Mouse (Mus musculus): ENCODE data around the gene Tsacc. TPM values are rescaled to one million over a fixed set of nuclear protein-coding genes. Genes with fewer than 3 reads are reported as not detected.
"Not testable (repeated sequence)": the region's sequence is repeated elsewhere in the genome, so short reads cannot be mapped to it uniquely, and the experiment has no call there.

The Tsacc gene
- polyA plus RNA-seq, 1 experiment from 2014 or later, result 17.7 TPM

DNA sequence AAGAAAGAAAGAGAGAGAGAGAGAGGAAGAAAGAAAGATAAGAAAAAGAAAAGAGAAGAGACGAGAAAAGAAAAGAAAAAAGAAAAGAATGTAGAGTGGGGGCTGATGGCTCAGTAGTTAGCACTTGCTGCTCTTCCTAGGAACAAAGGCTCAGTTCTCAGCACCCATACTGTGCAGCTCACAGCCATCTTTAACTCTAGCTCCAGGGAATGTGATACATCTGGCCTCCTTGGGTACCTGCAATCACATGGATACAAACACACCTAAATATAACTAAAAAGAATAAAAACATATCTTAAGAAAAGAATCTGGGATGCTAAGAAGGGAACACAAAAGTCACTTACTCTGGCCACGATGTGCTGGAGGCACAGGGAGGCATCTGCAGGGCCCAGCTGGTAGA is 20.7 kb downstream of the Tsacc start:
- no peak overlapping the region for H3K4me3 ChIP-seq (ENCODE audit: low read depth, low read length)
- 76% methylated on average over 2 of the region's 2 CpGs for WGBS
- no peak overlapping the region for H3K9ac ChIP-seq (ENCODE audit: low read depth, low read length)
- no peaks in the 10 kb centered on the region for H3K4me1 ChIP-seq (replicated peaks; ENCODE audit: control insufficient read depth, insufficient read depth, low read length)
- no peak for ATAC-seq (replicated peaks; ENCODE audit: low FRiP score)
- H3K4me2 ChIP-seq, result no peak overlapping the region
- H3K9me3 ChIP-seq (ENCODE audit: control insufficient read depth, low read length), result no peaks in the 10 kb centered on the region
- H3K36me3 ChIP-seq (ENCODE audit: control insufficient read depth, insufficient read depth, low read length), result no peaks in the 10 kb centered on the region
- no peaks in the 10 kb centered on the region for H3K27me3 ChIP-seq (replicated peaks; ENCODE audit: control insufficient read depth, insufficient read depth, low read length)
- H3K27ac ChIP-seq (ENCODE audit: low read depth, low read length), result no peak overlapping the region
- DNase-seq (ENCODE audit: low spot score), result no peak

DNA sequence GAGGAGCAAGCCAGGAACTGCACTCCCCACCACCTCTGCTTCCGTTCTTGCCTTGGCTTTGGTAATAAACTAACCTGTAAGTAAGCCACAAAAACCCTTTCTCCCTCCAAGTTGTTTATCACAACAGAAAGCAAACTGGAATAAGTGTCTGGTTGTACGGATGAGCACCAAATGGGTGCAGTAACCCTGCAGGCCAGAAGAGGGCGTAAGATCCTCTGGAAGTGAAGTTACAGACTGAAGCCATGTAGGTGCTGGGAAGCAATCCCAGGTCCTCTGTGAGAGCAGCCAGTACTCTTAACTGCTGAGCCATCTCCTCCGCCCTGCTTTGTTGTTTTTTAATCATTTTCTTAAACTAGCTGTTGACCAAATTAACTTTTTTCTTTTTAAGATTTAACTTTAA is 22.8 kb downstream of the Tsacc start:
- H3K4me1 ChIP-seq (replicated peaks; ENCODE audit: control insufficient read depth, insufficient read depth, low read length), result no peaks in the 10 kb centered on the region
- no peaks in the 10 kb centered on the region for H3K27me3 ChIP-seq (replicated peaks; ENCODE audit: control insufficient read depth, insufficient read depth, low read length)
- H3K4me2 ChIP-seq, result no peak overlapping the region
- no peaks in the 10 kb centered on the region for H3K36me3 ChIP-seq (ENCODE audit: control insufficient read depth, insufficient read depth, low read length)
- H3K4me3 ChIP-seq (ENCODE audit: low read depth, low read length), result no peak overlapping the region
- WGBS, result 86% methylated on average over 4 of the region's 4 CpGs
- ATAC-seq (replicated peaks; ENCODE audit: low FRiP score) (no peak), DNase-seq (ENCODE audit: low spot score) (no peak)
- no peaks in the 10 kb centered on the region for H3K9me3 ChIP-seq (ENCODE audit: control insufficient read depth, low read length)
- H3K27ac ChIP-seq (ENCODE audit: low read depth, low read length), result no peak overlapping the region
- no peak overlapping the region for H3K9ac ChIP-seq (ENCODE audit: low read depth, low read length)

DNA sequence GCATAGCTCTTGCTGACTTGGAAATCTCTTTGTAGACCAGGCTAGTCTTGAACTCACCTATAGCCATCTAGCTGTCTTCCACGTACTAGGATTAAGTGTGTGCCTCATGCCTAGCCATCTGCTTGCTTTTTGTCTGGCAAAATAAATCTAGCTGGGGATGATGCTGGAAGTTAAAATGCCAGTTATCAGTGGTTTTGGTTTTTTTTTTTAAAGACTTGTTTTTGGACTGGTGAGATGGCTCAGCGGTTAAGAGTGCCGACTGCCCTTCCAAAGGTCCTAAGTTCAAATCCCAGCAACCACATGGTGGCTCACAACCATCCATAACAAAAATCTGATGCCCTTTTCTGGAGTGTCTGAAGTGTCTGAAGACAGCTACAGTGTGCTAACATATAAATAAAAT is 24.9 kb downstream of the Tsacc start:
- H3K4me2 ChIP-seq, result no peak overlapping the region
- H3K27ac ChIP-seq (ENCODE audit: low read depth, low read length), result no peak overlapping the region
- H3K27me3 ChIP-seq (replicated peaks; ENCODE audit: control insufficient read depth, insufficient read depth, low read length), result no peaks in the 10 kb centered on the region
- no peaks in the 10 kb centered on the region for H3K36me3 ChIP-seq (ENCODE audit: control insufficient read depth, insufficient read depth, low read length)
- no peak overlapping the region for H3K9ac ChIP-seq (ENCODE audit: low read depth, low read length)
- no peak for DNase-seq (ENCODE audit: low spot score)
- no peak for ATAC-seq (replicated peaks; ENCODE audit: low FRiP score)
- H3K4me3 ChIP-seq (ENCODE audit: low read depth, low read length), result no peak overlapping the region
- H3K9me3 ChIP-seq (ENCODE audit: control insufficient read depth, low read length), result no peaks in the 10 kb centered on the region
- no peaks in the 10 kb centered on the region for H3K4me1 ChIP-seq (replicated peaks; ENCODE audit: control insufficient read depth, insufficient read depth, low read length)
- WGBS, result 89% methylated on average over 3 of the region's 3 CpGs

DNA sequence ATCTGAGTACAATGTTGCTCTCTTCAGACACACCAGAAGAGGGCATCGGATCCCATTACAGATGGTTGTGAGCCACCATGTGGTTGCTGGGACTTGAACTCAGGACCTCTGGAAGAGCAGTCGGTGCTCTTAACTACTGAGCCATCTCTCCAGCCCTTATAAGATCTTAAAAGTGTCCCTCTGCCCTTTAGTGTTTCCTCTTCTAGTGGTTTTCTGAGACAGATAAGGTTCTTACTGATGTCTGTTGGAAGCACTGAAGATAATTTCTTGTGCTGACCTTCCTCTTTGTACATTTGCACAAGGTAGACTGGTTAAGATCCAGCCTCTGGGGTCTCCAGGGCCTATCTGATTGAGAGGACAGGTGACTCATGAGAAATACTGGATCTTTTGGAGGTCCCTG is 25.5 kb downstream of the Tsacc start:
- not testable (repeated sequence) for H3K4me3 ChIP-seq (ENCODE audit: low read depth, low read length); DNase-seq (ENCODE audit: low spot score); H3K4me1 ChIP-seq (replicated peaks; ENCODE audit: control insufficient read depth, insufficient read depth, low read length); ATAC-seq (replicated peaks; ENCODE audit: low FRiP score); H3K36me3 ChIP-seq (ENCODE audit: control insufficient read depth, insufficient read depth, low read length); H3K9me3 ChIP-seq (ENCODE audit: control insufficient read depth, low read length); H3K27me3 ChIP-seq (replicated peaks; ENCODE audit: control insufficient read depth, insufficient read depth, low read length); H3K27ac ChIP-seq (ENCODE audit: low read depth, low read length); H3K9ac ChIP-seq (ENCODE audit: low read depth, low read length); H3K4me2 ChIP-seq
- 66% methylated on average over 2 of the region's 2 CpGs for WGBS

DNA sequence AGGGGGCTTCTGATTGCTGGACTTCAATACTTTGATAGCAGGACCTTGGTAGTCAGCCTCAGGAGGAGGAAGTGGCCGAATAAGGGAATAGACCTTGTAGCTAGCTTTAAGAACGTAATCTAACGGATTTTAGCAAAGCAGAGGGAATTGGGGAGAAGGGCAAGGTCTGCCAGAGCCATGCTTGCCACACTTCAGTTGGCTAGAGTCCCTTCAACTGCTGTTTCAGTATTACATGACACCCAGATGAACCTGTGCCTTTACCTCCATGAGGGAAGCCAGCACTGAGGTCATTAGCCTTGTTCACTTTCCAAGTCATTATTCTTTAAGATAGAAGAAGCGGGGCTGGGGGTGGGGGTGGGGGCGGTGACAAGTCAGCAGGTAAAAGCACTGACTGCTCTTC is 27.8 kb downstream of the Tsacc start:
- whole genome bisulfite sequencing, result 83% methylated on average over 5 of the region's 5 CpGs
- ATAC-seq (replicated peaks; ENCODE audit: low FRiP score), result no peak
- Histone ChIP-seq H3K9ac (ENCODE audit: low read depth, low read length) (no peak overlapping the region), H3K4me1 (replicated peaks; ENCODE audit: control insufficient read depth, insufficient read depth, low read length) (no peaks in the 10 kb centered on the region), H3K4me2 (no peak overlapping the region), H3K4me3 (ENCODE audit: low read depth, low read length) (no peak overlapping the region), H3K27ac (ENCODE audit: low read depth, low read length) (no peak overlapping the region), H3K36me3 (ENCODE audit: control insufficient read depth, insufficient read depth, low read length) (no peaks in the 10 kb centered on the region), H3K27me3 (replicated peaks; ENCODE audit: control insufficient read depth, insufficient read depth, low read length) (no peaks in the 10 kb centered on the region), H3K9me3 (ENCODE audit: control insufficient read depth, low read length) (no peaks in the 10 kb centered on the region)
- DNase-seq (ENCODE audit: low spot score), result no peak

DNA sequence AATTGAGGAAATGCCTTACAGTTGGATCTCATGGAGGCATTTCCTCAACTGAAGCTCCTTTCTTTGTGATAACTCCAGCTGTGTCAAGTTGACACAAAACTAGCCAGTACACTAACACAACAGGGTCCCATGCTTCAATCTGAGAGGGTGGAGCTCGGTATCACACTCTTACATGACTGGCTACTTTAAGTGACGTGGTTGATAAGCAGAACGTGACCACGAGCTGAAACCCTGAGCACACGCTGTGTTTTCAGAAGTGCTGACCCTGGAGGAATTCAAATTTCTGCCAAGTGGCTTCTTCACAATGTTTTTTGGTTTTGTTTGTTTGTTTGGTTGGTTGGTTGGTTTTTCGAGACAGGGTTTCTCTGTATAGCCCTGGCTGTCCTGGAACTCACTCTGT is 28.8 kb downstream of the Tsacc start:
- H3K27me3 ChIP-seq (replicated peaks; ENCODE audit: control insufficient read depth, insufficient read depth, low read length); H3K9ac ChIP-seq (ENCODE audit: low read depth, low read length); H3K4me3 ChIP-seq (ENCODE audit: low read depth, low read length); DNase-seq (ENCODE audit: low spot score); H3K36me3 ChIP-seq (ENCODE audit: control insufficient read depth, insufficient read depth, low read length); H3K4me1 ChIP-seq (replicated peaks; ENCODE audit: control insufficient read depth, insufficient read depth, low read length); ATAC-seq (replicated peaks; ENCODE audit: low FRiP score); H3K27ac ChIP-seq (ENCODE audit: low read depth, low read length); H3K9me3 ChIP-seq (ENCODE audit: control insufficient read depth, low read length); H3K4me2 ChIP-seq: not testable (repeated sequence)
- 54% methylated on average over 6 of the region's 6 CpGs for WGBS

DNA sequence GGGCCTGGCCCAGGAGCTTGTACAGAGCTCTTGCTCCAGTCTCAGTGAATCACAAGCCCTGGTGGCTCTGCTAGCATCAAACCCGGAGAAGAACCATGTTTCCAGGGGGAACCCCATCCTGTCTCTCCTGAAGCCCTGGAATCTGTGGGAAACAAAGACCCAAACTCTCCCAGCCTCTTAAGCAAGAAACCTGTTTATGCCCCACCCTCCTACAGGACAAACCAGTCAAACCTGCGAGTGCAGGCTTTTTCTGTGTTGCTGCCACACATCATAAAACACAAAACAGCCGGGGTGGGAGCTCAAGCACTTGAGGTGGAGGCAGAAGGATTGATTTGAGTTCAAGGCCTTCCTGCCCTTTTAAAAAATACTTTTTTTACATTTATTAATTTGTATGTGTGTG is 34.5 kb downstream of the Tsacc start:
- 70% methylated on average over 3 of the region's 3 CpGs for WGBS
- ATAC-seq (replicated peaks; ENCODE audit: low FRiP score), result no peak

DNA sequence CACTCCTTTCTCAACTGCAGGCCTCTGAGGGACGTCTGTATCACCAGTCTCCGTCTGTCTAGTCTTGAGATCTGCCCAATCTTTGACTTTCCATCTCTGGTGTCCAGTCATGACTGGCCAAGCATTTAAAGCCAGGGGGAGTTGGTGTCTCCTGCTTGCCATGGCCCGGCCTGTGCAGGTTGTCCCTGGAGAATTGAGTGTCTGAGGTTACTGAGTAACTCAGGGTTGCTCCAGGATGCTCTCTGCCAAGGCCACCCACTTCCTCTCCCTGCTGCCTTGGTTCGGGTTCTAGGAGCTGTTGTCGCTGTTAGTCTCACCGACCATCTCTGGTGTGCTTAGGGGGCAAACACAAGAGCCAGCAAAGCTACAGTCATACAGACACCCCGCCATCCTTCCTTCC is 40.4 kb downstream of the Tsacc start:
- no peak overlapping the region for H3K9ac ChIP-seq (ENCODE audit: low read depth, low read length)
- H3K4me1 ChIP-seq (replicated peaks; ENCODE audit: control insufficient read depth, insufficient read depth, low read length), result no peaks in the 10 kb centered on the region
- H3K4me2 ChIP-seq, result no peak overlapping the region
- no peak overlapping the region for H3K4me3 ChIP-seq (ENCODE audit: low read depth, low read length)
- H3K27ac ChIP-seq (ENCODE audit: low read depth, low read length), result no peak overlapping the region
- WGBS, result 39% methylated on average over 7 of the region's 7 CpGs
- DNase-seq (ENCODE audit: low spot score) (no peak), ATAC-seq (replicated peaks; ENCODE audit: low FRiP score) (no peak)
- peaks cover 45% of the 10 kb centered on the region for H3K27me3 ChIP-seq (replicated peaks; ENCODE audit: control insufficient read depth, insufficient read depth, low read length)
- no peaks in the 10 kb centered on the region for H3K9me3 ChIP-seq (ENCODE audit: control insufficient read depth, low read length)
- no peaks in the 10 kb centered on the region for H3K36me3 ChIP-seq (ENCODE audit: control insufficient read depth, insufficient read depth, low read length)

More for the DNA sequence above, 34.5 kb downstream of the Tsacc start:
- no peak overlapping the region for H3K27ac ChIP-seq (ENCODE audit: low read depth, low read length)
- H3K27me3 ChIP-seq (replicated peaks; ENCODE audit: control insufficient read depth, insufficient read depth, low read length), result no peaks in the 10 kb centered on the region
- H3K4me2 ChIP-seq, result no peak overlapping the region
- DNase-seq (ENCODE audit: low spot score), result no peak
- no peak overlapping the region for H3K9ac ChIP-seq (ENCODE audit: low read depth, low read length)
- H3K4me3 ChIP-seq (ENCODE audit: low read depth, low read length), result no peak overlapping the region
- H3K36me3 ChIP-seq (ENCODE audit: control insufficient read depth, insufficient read depth, low read length), result no peaks in the 10 kb centered on the region
- H3K9me3 ChIP-seq (ENCODE audit: control insufficient read depth, low read length), result no peaks in the 10 kb centered on the region
- H3K4me1 ChIP-seq (replicated peaks; ENCODE audit: control insufficient read depth, insufficient read depth, low read length), result no peaks in the 10 kb centered on the region

DNA sequence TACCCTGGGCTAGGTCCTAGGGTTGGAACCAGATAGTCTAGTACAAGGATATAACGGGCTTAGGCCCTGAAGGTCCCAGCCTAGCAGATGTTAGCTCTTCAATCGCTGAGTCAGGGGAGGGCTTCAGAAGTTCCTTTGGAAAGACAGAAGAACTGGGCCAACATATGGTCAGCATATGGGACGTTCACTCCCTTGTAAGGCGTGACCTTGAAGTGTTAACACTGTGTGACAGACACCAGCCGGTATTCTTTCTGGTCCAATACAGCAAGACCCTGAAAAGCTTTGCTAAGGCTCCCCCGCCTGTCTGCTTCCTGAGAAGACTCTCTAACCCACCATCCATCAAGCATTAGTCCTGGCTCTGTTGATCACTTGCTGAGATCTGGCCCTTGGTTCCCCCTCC is 40.8 kb downstream of the Tsacc start:
- no peaks in the 10 kb centered on the region for H3K9me3 ChIP-seq (ENCODE audit: control insufficient read depth, low read length)
- WGBS, result 61% methylated on average over 6 of the region's 6 CpGs
- H3K27ac ChIP-seq (ENCODE audit: low read depth, low read length), result no peak overlapping the region
- H3K9ac ChIP-seq (ENCODE audit: low read depth, low read length), result no peak overlapping the region
- no peaks in the 10 kb centered on the region for H3K36me3 ChIP-seq (ENCODE audit: control insufficient read depth, insufficient read depth, low read length)
- DNase-seq (ENCODE audit: low spot score), result no peak
- no peak overlapping the region for H3K4me3 ChIP-seq (ENCODE audit: low read depth, low read length)
- H3K4me1 ChIP-seq (replicated peaks; ENCODE audit: control insufficient read depth, insufficient read depth, low read length), result no peaks in the 10 kb centered on the region
- peaks cover 45% of the 10 kb centered on the region for H3K27me3 ChIP-seq (replicated peaks; ENCODE audit: control insufficient read depth, insufficient read depth, low read length)
- no peak overlapping the region for H3K4me2 ChIP-seq
- no peak for ATAC-seq (replicated peaks; ENCODE audit: low FRiP score)

Data from liver, embryonic 11.5 days (tissue).